ENCODE assay signal across 9 mouse cellular contexts in genomic region chr1:125729731-125730536, GRCm38 (mm10). TPM values are rescaled to one million over a fixed set of nuclear protein-coding genes. Genes with fewer than 3 reads are reported as not detected.
DNase-seq lines count a peak whose midpoint lies in the region; ATAC-seq and TF ChIP-seq lines count a peak whose summit lies in the region.
"Had no signal": no experiment of that assay in that cellular context is flagged by ENCODE, and none has a peak within 500 bp of the region (broad histone marks: within the 10 kb centered on the region; RNA-seq: fewer than 3 reads in every experiment).

No protein-coding gene starts in this region.

- no peaks in the 10 kb centered on the region for H3K36me3 ChIP-seq in lung, postnatal 0 days (ENCODE audit: insufficient read depth, low read length)
- H3K36me3 ChIP-seq in embryonic facial prominence, embryonic 10.5 days (replicated peaks) = no peaks in the 10 kb centered on the region
- H3K36me3 ChIP-seq in limb, embryonic 12.5 days = no peaks in the 10 kb centered on the region
- no peaks in the 10 kb centered on the region for H3K36me3 ChIP-seq in stomach, postnatal 0 days (ENCODE audit: control insufficient read depth, insufficient read depth, low read length)
- no peaks in the 10 kb centered on the region for H3K36me3 ChIP-seq in kidney, embryonic 15.5 days
- H3K36me3 ChIP-seq: embryonic facial prominence, embryonic 13.5 days; heart, embryonic 15.5 days had no signal

- no peak overlapping the region for H3K4me2 ChIP-seq in lung, postnatal 0 days (replicated peaks; ENCODE audit: low read depth, low read length)
- no peak overlapping the region for H3K4me2 ChIP-seq in limb, embryonic 12.5 days
- H3K4me2 ChIP-seq in stomach, postnatal 0 days (replicated peaks; ENCODE audit: low read depth) = no peak overlapping the region
- no peak overlapping the region for H3K4me2 ChIP-seq in kidney, embryonic 15.5 days
- H3K4me2 ChIP-seq: embryonic facial prominence, embryonic 13.5 days; heart, embryonic 15.5 days had no signal

- no peak overlapping the region for H3K9ac ChIP-seq in lung, postnatal 0 days (replicated peaks; ENCODE audit: low read depth)
- no peak overlapping the region for H3K9ac ChIP-seq in limb, embryonic 12.5 days (replicated peaks)
- H3K9ac ChIP-seq in stomach, postnatal 0 days (ENCODE audit: low read length) = no peak overlapping the region
- H3K9ac ChIP-seq in kidney, embryonic 15.5 days = no peak overlapping the region
- H3K9ac ChIP-seq: embryonic facial prominence, embryonic 13.5 days; heart, embryonic 15.5 days had no signal

- no peak for TF ChIP-seq EP300 in lung, postnatal 0 days (IDR thresholded peaks at IDR 0.05)
- no peak for TF ChIP-seq EP300 in stomach, postnatal 0 days (optimal IDR thresholded peaks at IDR 0.05)

- no peak overlapping the region for H3K27ac ChIP-seq in lung, postnatal 0 days (ENCODE audit: low read length)
- H3K27ac ChIP-seq in embryonic facial prominence, embryonic 10.5 days (replicated peaks) = no peak overlapping the region
- H3K27ac ChIP-seq in limb, embryonic 12.5 days = no peak overlapping the region
- H3K27ac ChIP-seq in stomach, postnatal 0 days (replicated peaks) = no peak overlapping the region
- no peak overlapping the region for H3K27ac ChIP-seq in kidney, embryonic 15.5 days
- H3K27ac ChIP-seq: embryonic facial prominence, embryonic 13.5 days; heart, embryonic 15.5 days had no signal

- DNase-seq in lung, postnatal 0 days (ENCODE audit: low spot score) = no peak
- no peak for DNase-seq in lung, adult 18-20 months
- peak; percentile 35 for DNase-seq in embryonic facial prominence, embryonic 10.5 days (ENCODE audit: low spot score)
- no peak for DNase-seq in stomach, postnatal 0 days (ENCODE audit: low spot score)
- no peak for DNase-seq in urinary bladder, postnatal 4 days (ENCODE audit: low spot score in 2 of 2)

- peak; percentile 32 for TF ChIP-seq CTCF in lung, postnatal 0 days (IDR thresholded peaks at IDR 0.05)
- peak; percentile 36 for TF ChIP-seq CTCF in stomach, postnatal 0 days (IDR thresholded peaks at IDR 0.05; ENCODE audit: low read depth)

- 69% methylated on average over 13 of the region's 13 CpGs for WGBS in lung, postnatal 0 days
- 61% methylated on average over 13 of the region's 13 CpGs for WGBS in embryonic facial prominence, embryonic 10.5 days
- 42% methylated on average over 13 of the region's 13 CpGs for WGBS in limb, embryonic 12.5 days
- 57% methylated on average over 13 of the region's 13 CpGs for WGBS in stomach, postnatal 0 days
- 56% methylated on average over 13 of the region's 13 CpGs for WGBS in kidney, embryonic 15.5 days

- no peak for ATAC-seq in lung, postnatal 0 days
- peak; percentile 27; the same call in 1 of the 2 replicates for ATAC-seq in limb, embryonic 12.5 days (ENCODE audit: insufficient number of reproducible peaks, insufficient read depth, low FRiP score, low TSS enrichment, low read depth)
- no peak for ATAC-seq in stomach, postnatal 0 days (ENCODE audit: low FRiP score, low TSS enrichment)
- ATAC-seq in kidney, embryonic 15.5 days (replicated peaks; ENCODE audit: low FRiP score) = no peak

- H3K4me3 ChIP-seq in lung, postnatal 0 days (ENCODE audit: low read depth, low read length) = no peak overlapping the region
- H3K4me3 ChIP-seq in embryonic facial prominence, embryonic 10.5 days = no peak overlapping the region
- no peak overlapping the region for H3K4me3 ChIP-seq in limb, embryonic 12.5 days (replicated peaks)
- no peak overlapping the region for H3K4me3 ChIP-seq in stomach, postnatal 0 days (ENCODE audit: low read depth, low read length)
- H3K4me3 ChIP-seq in kidney, embryonic 15.5 days (replicated peaks) = no peak overlapping the region
- H3K4me3 ChIP-seq: embryonic facial prominence, embryonic 13.5 days; heart, embryonic 15.5 days had no signal

- H3K4me1 ChIP-seq in lung, postnatal 0 days (ENCODE audit: insufficient read depth, low read depth, low read length) = no peaks in the 10 kb centered on the region
- H3K4me1 ChIP-seq in embryonic facial prominence, embryonic 10.5 days = no peaks in the 10 kb centered on the region
- H3K4me1 ChIP-seq in limb, embryonic 12.5 days (replicated peaks) = peaks cover 4% of the 10 kb centered on the region; the same call in 1 of the 2 replicates
- no peaks in the 10 kb centered on the region for H3K4me1 ChIP-seq in stomach, postnatal 0 days (replicated peaks; ENCODE audit: control insufficient read depth, insufficient read depth)
- no peaks in the 10 kb centered on the region for H3K4me1 ChIP-seq in kidney, embryonic 15.5 days
- H3K4me1 ChIP-seq: heart, embryonic 15.5 days had no signal

- H3K27me3 ChIP-seq in lung, postnatal 0 days (replicated peaks; ENCODE audit: insufficient read depth, low read length) = no peaks in the 10 kb centered on the region
- no peaks in the 10 kb centered on the region for H3K27me3 ChIP-seq in embryonic facial prominence, embryonic 10.5 days (replicated peaks; ENCODE audit: low read depth, poor library complexity, severe bottlenecking)
- no peaks in the 10 kb centered on the region for H3K27me3 ChIP-seq in limb, embryonic 12.5 days
- H3K27me3 ChIP-seq in stomach, postnatal 0 days (ENCODE audit: control insufficient read depth, insufficient read depth, low read length) = no peaks in the 10 kb centered on the region
- H3K27me3 ChIP-seq in kidney, embryonic 15.5 days = no peaks in the 10 kb centered on the region
- H3K27me3 ChIP-seq: embryonic facial prominence, embryonic 13.5 days; heart, embryonic 15.5 days had no signal

- no peaks in the 10 kb centered on the region for H3K9me3 ChIP-seq in lung, postnatal 0 days (ENCODE audit: low read length)
- no peaks in the 10 kb centered on the region for H3K9me3 ChIP-seq in embryonic facial prominence, embryonic 10.5 days
- H3K9me3 ChIP-seq in limb, embryonic 12.5 days = no peaks in the 10 kb centered on the region
- H3K9me3 ChIP-seq in stomach, postnatal 0 days (ENCODE audit: control insufficient read depth, low read length) = no peaks in the 10 kb centered on the region
- no peaks in the 10 kb centered on the region for H3K9me3 ChIP-seq in kidney, embryonic 15.5 days (replicated peaks)
- H3K9me3 ChIP-seq: embryonic facial prominence, embryonic 13.5 days; heart, embryonic 15.5 days had no signal

RNA-seq across cellular contexts. Expression of gene Gpr39, which starts 53.1 kb away (rescaled TPM):
- 3.7 and 5.4 TPM in 2 replicates for polyA plus RNA-seq in lung, postnatal 0 days (2015; fragmentation: Nextera tagmentation; extraction: Ambion mirVana)
- 0.06 TPM in 1 of 2 replicates, not detected in the other for polyA plus RNA-seq in embryonic facial prominence, embryonic 10.5 days (2016; fragmentation: Nextera tagmentation; extraction: Ambion mirVana)
- polyA plus RNA-seq in limb, embryonic 12.5 days (2016; fragmentation: Nextera tagmentation; extraction: Ambion mirVana) = not detected in 2 replicates
- 10.2 and 10.4 TPM in 2 replicates for polyA plus RNA-seq in stomach, postnatal 0 days (2015; fragmentation: Nextera tagmentation; extraction: Ambion mirVana)
- polyA plus RNA-seq in kidney, embryonic 15.5 days (2015; fragmentation: Nextera tagmentation; extraction: Ambion mirVana) = 3.6 TPM in 2 replicates
- polyA plus RNA-seq: embryonic facial prominence, embryonic 13.5 days had no signal
